Mouse (Mus musculus) limb, embryonic 10.5 days (tissue): ENCODE measurements at regions not wholly inside any gene's neighbourhood (a gene's known extent, or its start where the extent isn't known, plus 50 kb on each side); places are given as distances from the start of the nearest gene placed in this dataset. TPM values are rescaled to one million over a fixed set of nuclear protein-coding genes. Genes with fewer than 3 reads are reported as not detected.
A peak's percentile ranks its signal among the peaks of the same experiment; 100 is the strongest.

Experiments
- DNase-seq: peaks from one replicate; pipeline ENCODE4 v3.0.0-alpha.2; 2017; ENCODE audit warnings: low spot score
- H3K27ac ChIP-seq: fragments of 300-500 bp; sonication (generic); 2 replicates; pipeline ENCODE4 v1.5.1; 2016; ENCODE audit warnings: mild to moderate bottlenecking
- H3K27me3 ChIP-seq: fragments of 300-500 bp; sonication (generic); 2 replicates; pipeline ENCODE4 v1.6.1; 2016; ENCODE audit warnings: low read depth, mild to moderate bottlenecking; ENCODE audit not compliant: poor library complexity, severe bottlenecking
- H3K36me3 ChIP-seq: fragments of 300-500 bp; sonication (generic); 2 replicates; pipeline ENCODE4 v1.6.1; 2016; ENCODE audit warnings: mild to moderate bottlenecking, moderate library complexity
- H3K4me1 ChIP-seq: fragments of 300-500 bp; sonication (generic); 2 replicates; pipeline ENCODE4 v1.6.1; 2016
- H3K4me3 ChIP-seq: fragments of 300-500 bp; sonication (generic); 2 replicates; pipeline ENCODE4 v1.5.1; 2016; ENCODE audit warnings: mild to moderate bottlenecking, moderate library complexity
- H3K9me3 ChIP-seq: fragments of 300-500 bp; sonication (generic); replicated peaks from 2 replicates; pipeline ENCODE4 v1.6.1; 2016; ENCODE audit warnings: mild to moderate bottlenecking
- WGBS: fragments of 180-500 bp; shearing (Covaris S2); methylation state at CpG from one replicate; pipeline ENCODE4 v1.1.7; 2016; 5-methylcytosine and 5-hydroxymethylcytosine counted together
- microRNA-seq: library from miRNA; unstranded; fragments of <30 nt; microRNA quantifications from one replicate; pipeline ENCODE4, GENCODE M21; 2017

DNA sequence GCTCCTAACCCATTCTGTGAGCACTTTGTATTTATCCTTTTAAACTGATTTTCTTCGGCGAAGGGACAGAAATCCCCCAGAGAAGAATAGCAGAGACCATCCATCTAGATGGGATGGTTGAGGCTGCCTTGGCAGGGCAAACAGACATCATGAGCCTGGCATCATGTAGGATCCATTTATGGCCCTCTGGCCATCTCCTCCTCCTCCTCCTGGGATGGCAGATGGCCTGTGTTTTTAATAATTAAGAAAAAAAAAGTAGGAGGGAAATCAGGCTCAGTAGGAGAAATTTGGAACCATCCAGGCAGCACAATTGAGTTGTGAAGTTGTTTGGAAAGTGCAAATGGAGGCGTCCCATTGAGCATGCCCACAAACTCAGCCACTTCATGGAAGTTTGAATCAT is 58.8 kb upstream of the Tnp1 start:
- Histone ChIP-seq H3K4me3 (no peak overlapping the region), H3K27me3 (peaks cover 14% of the 10 kb centered on the region), H3K9me3 (no peaks in the 10 kb centered on the region), H3K27ac (no peak overlapping the region), H3K4me1 (peaks cover 24% of the 10 kb centered on the region), H3K36me3 (no peaks in the 10 kb centered on the region)
- WGBS = 88% methylated on average over 3 of the region's 3 CpGs
- DNase-seq = peak; percentile 13

DNA sequence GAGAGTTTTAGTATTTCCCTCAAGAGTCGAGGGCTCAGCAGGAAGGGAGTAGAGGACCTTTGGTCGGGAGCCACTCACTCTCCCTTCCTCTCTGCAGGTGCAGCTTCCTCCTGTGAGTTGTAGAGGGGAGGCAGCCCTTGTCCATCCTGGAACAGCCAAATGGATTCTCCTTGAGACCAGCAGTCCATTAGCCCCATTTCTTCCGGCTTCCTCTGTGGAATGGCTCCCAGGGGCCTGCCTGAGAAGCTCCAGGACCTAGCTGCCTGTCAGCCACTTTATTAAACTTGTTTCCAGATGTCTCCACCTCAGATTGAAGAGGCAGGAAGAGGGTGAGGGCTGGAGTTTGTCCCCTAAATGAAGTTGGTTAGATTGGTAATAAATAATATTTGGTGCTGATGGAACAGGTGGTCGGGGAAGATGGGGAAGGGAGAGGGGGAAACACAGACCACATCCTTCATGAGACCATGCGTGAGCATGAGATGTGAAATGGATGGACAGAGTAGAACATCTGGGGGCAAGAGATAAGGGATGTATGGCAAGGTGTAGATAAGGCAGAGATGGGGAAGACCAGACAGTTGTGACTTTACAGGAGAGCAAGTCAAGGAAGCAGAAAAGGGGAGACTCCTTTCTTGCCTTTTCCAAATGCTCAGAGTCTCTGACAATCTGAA is 56.7 kb upstream of the Tnp1 start:
- Histone ChIP-seq H3K36me3 (no peaks in the 10 kb centered on the region), H3K27ac (no peak overlapping the region; the same call in 1 of the 2 replicates), H3K4me3 (no peak overlapping the region), H3K4me1 (peaks cover 27% of the 10 kb centered on the region), H3K27me3 (peaks cover 14% of the 10 kb centered on the region), H3K9me3 (no peaks in the 10 kb centered on the region)
- WGBS = 56% methylated on average over 5 of the region's 5 CpGs
- peak; percentile 31 for DNase-seq

DNA sequence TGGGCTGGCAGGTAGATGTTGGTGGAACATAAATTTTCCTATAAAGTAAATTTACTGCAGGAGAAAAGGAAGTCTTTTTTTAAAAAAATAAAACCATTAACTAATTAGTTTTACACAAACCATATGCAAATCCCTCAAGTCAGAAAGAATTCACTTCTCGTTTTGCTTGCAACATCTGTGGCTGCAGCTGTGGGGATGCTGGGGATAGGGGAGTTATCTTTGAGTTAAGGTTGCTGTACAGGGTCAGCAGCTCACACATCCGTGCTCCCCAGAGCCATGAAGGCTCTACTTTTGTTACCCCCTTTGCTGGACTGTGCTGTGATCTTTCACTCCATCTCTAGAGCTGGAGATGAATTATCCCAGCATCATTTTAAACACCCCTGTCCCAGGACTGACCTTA is 54.4 kb upstream of the Tnp1 start:
- Histone ChIP-seq H3K36me3 (no peaks in the 10 kb centered on the region), H3K4me3 (no peak overlapping the region), H3K27me3 (0 out of 2 replicates have a peak, but pooled peaks cover 4% of the 10 kb centered on the region), H3K27ac (no peak overlapping the region), H3K4me1 (peaks cover 27% of the 10 kb centered on the region), H3K9me3 (no peaks in the 10 kb centered on the region)
- DNase-seq = no peak
- 35% methylated on average over 2 of the region's 2 CpGs for WGBS

Small RNA genes lying in the stretch of these regions (microRNA-seq; reads per million reads assigned to microRNA genes)
- gene Mir6351 = not detected
